Mouse (Mus musculus): ENCODE results near the gene Atg5.

DNA sequence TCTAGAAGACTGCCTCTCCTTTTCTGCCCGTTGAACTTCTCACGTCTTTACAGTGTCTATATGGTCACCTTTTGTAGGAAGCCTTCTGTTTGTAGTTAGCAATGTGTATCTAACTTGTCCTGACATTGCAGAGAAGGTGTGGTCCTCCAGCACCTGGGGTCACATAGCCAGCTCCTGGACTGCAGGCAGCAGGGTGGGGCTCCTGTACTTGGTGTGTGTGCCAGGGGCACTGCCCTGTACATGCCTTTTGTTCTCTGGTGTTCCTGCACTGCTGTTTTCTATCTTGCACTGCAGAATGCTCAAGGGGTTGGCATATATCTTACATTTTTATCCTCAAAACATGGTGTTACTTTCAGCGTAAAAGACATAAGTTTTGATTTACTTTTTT lies 36.2 kb downstream of the Atg5 start:
- TF ChIP-seq CTCF (IDR thresholded peaks at IDR 0.05; ENCODE audit: control insufficient read depth, insufficient read depth, insufficient replicate concordance, low read depth, low read length) (no peak), POLR2A (IDR thresholded peaks at IDR 0.05; ENCODE audit: control insufficient read depth, low read depth, low read length) (no peak)

All from testis, adult 2 months (tissue).